Mouse (Mus musculus): Measurements from ENCODE around the gene Ripply3. TPM values are rescaled to one million over a fixed set of nuclear protein-coding genes. Genes with fewer than 3 reads are reported as not detected.

Gene Ripply3
- polyA plus RNA-seq, 1 experiment = not detected

- Histone ChIP-seq H3K4me3 (ENCODE audit: insufficient read depth, low read length) (no peak overlapping the region), H3K27ac (ENCODE audit: insufficient read depth, low read depth, low read length) (no peak overlapping the region), H3K4me1 (ENCODE audit: control insufficient read depth, insufficient read depth, low read length) (no peaks in the 10 kb centered on the region)
- TF ChIP-seq POLR2A (IDR thresholded peaks at IDR 0.05; ENCODE audit: borderline replicate concordance, low read depth, low read length) = no peak
- no peak for TF ChIP-seq CTCF (IDR thresholded peaks at IDR 0.05; ENCODE audit: low read depth, low read length)
Observed at GRCm38 (mm10) chr16:94354450-94354849, 26.2 kb downstream of the Ripply3 start.

- TF ChIP-seq CTCF (IDR thresholded peaks at IDR 0.05; ENCODE audit: low read depth, low read length) (no peak), POLR2A (IDR thresholded peaks at IDR 0.05; ENCODE audit: borderline replicate concordance, low read depth, low read length) (no peak)
Observed at GRCm38 (mm10) chr16:94356046-94356445, 27.8 kb downstream of the Ripply3 start.

GRCm38 (mm10) chr16:94356776-94357494 lies 28.7 kb downstream of the Ripply3 start:
- no peak overlapping the region for H3K4me3 ChIP-seq (ENCODE audit: insufficient read depth, low read length)
- TF ChIP-seq POLR2A (IDR thresholded peaks at IDR 0.05; ENCODE audit: borderline replicate concordance, low read depth, low read length) (no peak), CTCF (IDR thresholded peaks at IDR 0.05; ENCODE audit: low read depth, low read length) (no peak)
- H3K27ac ChIP-seq (ENCODE audit: insufficient read depth, low read depth, low read length) = no peak overlapping the region
- peaks cover 6% of the 10 kb centered on the region for H3K4me1 ChIP-seq (ENCODE audit: control insufficient read depth, insufficient read depth, low read length)

More at GRCm38 (mm10) chr16:94356046-94356445, 27.8 kb downstream of the Ripply3 start:
- H3K4me3 ChIP-seq (ENCODE audit: insufficient read depth, low read length) = no peak overlapping the region
- no peak overlapping the region for H3K27ac ChIP-seq (ENCODE audit: insufficient read depth, low read depth, low read length)
- peaks cover 5% of the 10 kb centered on the region for H3K4me1 ChIP-seq (ENCODE audit: control insufficient read depth, insufficient read depth, low read length)

GRCm38 (mm10) chr16:94358091-94358490 lies 29.9 kb downstream of the Ripply3 start:
- TF ChIP-seq CTCF (IDR thresholded peaks at IDR 0.05; ENCODE audit: low read depth, low read length) (no peak), POLR2A (IDR thresholded peaks at IDR 0.05; ENCODE audit: borderline replicate concordance, low read depth, low read length) (no peak)
- Histone ChIP-seq H3K27ac (ENCODE audit: insufficient read depth, low read depth, low read length) (no peak overlapping the region), H3K4me3 (ENCODE audit: insufficient read depth, low read length) (no peak overlapping the region), H3K4me1 (ENCODE audit: control insufficient read depth, insufficient read depth, low read length) (peaks cover 10% of the 10 kb centered on the region)

GRCm38 (mm10) chr16:94360578-94361350 lies 32.5 kb downstream of the Ripply3 start:
- H3K27ac ChIP-seq (ENCODE audit: insufficient read depth, low read depth, low read length) = no peak overlapping the region
- no peak overlapping the region for H3K4me3 ChIP-seq (ENCODE audit: insufficient read depth, low read length)
- peaks cover 10% of the 10 kb centered on the region for H3K4me1 ChIP-seq (ENCODE audit: control insufficient read depth, insufficient read depth, low read length)
- TF ChIP-seq CTCF (IDR thresholded peaks at IDR 0.05; ENCODE audit: low read depth, low read length) (no peak), POLR2A (IDR thresholded peaks at IDR 0.05; ENCODE audit: borderline replicate concordance, low read depth, low read length) (no peak)

GRCm38 (mm10) chr16:94362174-94362873 lies 34.1 kb downstream of the Ripply3 start:
- Histone ChIP-seq H3K4me3 (ENCODE audit: insufficient read depth, low read length) (no peak overlapping the region), H3K4me1 (ENCODE audit: control insufficient read depth, insufficient read depth, low read length) (peaks cover 10% of the 10 kb centered on the region), H3K27ac (ENCODE audit: insufficient read depth, low read depth, low read length) (no peak overlapping the region)
- TF ChIP-seq CTCF (IDR thresholded peaks at IDR 0.05; ENCODE audit: low read depth, low read length) (no peak), POLR2A (IDR thresholded peaks at IDR 0.05; ENCODE audit: borderline replicate concordance, low read depth, low read length) (no peak)

GRCm38 (mm10) chr16:94363814-94364213 lies 35.6 kb downstream of the Ripply3 start:
- Histone ChIP-seq H3K4me3 (ENCODE audit: insufficient read depth, low read length) (no peak overlapping the region), H3K4me1 (ENCODE audit: control insufficient read depth, insufficient read depth, low read length) (peaks cover 10% of the 10 kb centered on the region), H3K27ac (ENCODE audit: insufficient read depth, low read depth, low read length) (no peak overlapping the region)
- TF ChIP-seq POLR2A (IDR thresholded peaks at IDR 0.05; ENCODE audit: borderline replicate concordance, low read depth, low read length) (no peak), CTCF (IDR thresholded peaks at IDR 0.05; ENCODE audit: low read depth, low read length) (no peak)

- no peak overlapping the region for H3K27ac ChIP-seq (ENCODE audit: insufficient read depth, low read depth, low read length)
- peaks cover 13% of the 10 kb centered on the region for H3K4me1 ChIP-seq (ENCODE audit: control insufficient read depth, insufficient read depth, low read length)
- no peak for TF ChIP-seq CTCF (IDR thresholded peaks at IDR 0.05; ENCODE audit: low read depth, low read length)
- TF ChIP-seq POLR2A (IDR thresholded peaks at IDR 0.05; ENCODE audit: borderline replicate concordance, low read depth, low read length) = no peak
- no peak overlapping the region for H3K4me3 ChIP-seq (ENCODE audit: insufficient read depth, low read length)
Observed at GRCm38 (mm10) chr16:94365435-94365834, 37.2 kb downstream of the Ripply3 start.

GRCm38 (mm10) chr16:94369596-94370172 lies 41.5 kb downstream of the Ripply3 start:
- Histone ChIP-seq H3K27ac (ENCODE audit: insufficient read depth, low read depth, low read length) (peak overlapping the region; percentile 74; the same call in 1 of the 2 replicates), H3K4me3 (ENCODE audit: insufficient read depth, low read length) (peak overlapping the region; percentile 95), H3K4me1 (ENCODE audit: control insufficient read depth, insufficient read depth, low read length) (peaks cover 3% of the 10 kb centered on the region; the same call in 1 of the 2 replicates)
- TF ChIP-seq POLR2A (IDR thresholded peaks at IDR 0.05; ENCODE audit: borderline replicate concordance, low read depth, low read length) (no peak), CTCF (IDR thresholded peaks at IDR 0.05; ENCODE audit: low read depth, low read length) (no peak)
